Mouse (Mus musculus): ENCODE measurements around the gene Gm17542. TPM values are rescaled to one million over a fixed set of nuclear protein-coding genes. Genes with fewer than 3 reads are reported as not detected.

Gene Gm17542
- total and polyA plus RNA-seq, 2 experiments = not detected

DNA sequence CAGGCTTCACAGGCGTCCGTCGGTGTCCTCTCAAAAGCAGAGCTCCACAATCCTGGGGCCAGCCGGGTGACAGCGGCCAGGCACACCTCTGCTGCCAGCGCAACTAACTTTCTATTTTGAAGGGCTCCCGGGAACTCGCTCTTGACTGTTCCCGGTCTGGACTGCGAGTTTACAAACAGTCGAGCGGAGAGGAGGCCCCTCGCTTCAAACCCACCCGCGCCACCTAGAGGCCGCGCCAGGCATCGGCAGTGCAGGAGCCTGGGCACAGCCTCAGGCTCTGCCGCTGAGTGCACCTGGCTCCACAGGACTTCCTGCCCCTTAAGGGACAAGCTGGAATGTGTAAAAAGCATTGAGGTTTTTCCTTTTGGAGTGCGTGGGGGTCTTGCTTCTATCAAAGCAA is 42.5 kb downstream of the Gm17542 start, which contains the start of gene Edar:
TSS of gene Edar (minus strand) at position 122 of the 400 bp plus-strand sequence.
- Histone ChIP-seq H3K36me3 (ENCODE audit: control insufficient read depth, insufficient read depth, low read length) (no peaks in the 10 kb centered on the region), H3K4me1 (ENCODE audit: control insufficient read depth, insufficient read depth, low read length) (no peaks in the 10 kb centered on the region), H3K27ac (replicated peaks; ENCODE audit: insufficient read depth, low read depth, low read length) (no peak within 1 kb of the TSS), H3K9ac (ENCODE audit: low read depth, low read length) (peak within 1 kb of the TSS; percentile 46), H3K27me3 (ENCODE audit: control insufficient read depth, insufficient read depth, low read length) (no peaks in the 10 kb centered on the region; the same call in 1 of the 2 replicates), H3K79me2 (ENCODE audit: control insufficient read depth, insufficient read depth, low read length) (no peaks in the 10 kb centered on the region), H3K4me3 (ENCODE audit: insufficient read depth, low read depth, low read length) (peak within 1 kb of the TSS; percentile 43)
- no peak for TF ChIP-seq POLR2A (IDR thresholded peaks at IDR 0.05; ENCODE audit: extremely low read depth, insufficient read depth, low read length)
- TF ChIP-seq CTCF (IDR thresholded peaks at IDR 0.05; ENCODE audit: low read depth, low read length) = peak; percentile 82
- peak; percentile 14 for DNase-seq (ENCODE audit: extremely low read depth, low read depth, low spot score)
- 3% methylated on average over 20 of the region's 20 CpGs for WGBS

DNA sequence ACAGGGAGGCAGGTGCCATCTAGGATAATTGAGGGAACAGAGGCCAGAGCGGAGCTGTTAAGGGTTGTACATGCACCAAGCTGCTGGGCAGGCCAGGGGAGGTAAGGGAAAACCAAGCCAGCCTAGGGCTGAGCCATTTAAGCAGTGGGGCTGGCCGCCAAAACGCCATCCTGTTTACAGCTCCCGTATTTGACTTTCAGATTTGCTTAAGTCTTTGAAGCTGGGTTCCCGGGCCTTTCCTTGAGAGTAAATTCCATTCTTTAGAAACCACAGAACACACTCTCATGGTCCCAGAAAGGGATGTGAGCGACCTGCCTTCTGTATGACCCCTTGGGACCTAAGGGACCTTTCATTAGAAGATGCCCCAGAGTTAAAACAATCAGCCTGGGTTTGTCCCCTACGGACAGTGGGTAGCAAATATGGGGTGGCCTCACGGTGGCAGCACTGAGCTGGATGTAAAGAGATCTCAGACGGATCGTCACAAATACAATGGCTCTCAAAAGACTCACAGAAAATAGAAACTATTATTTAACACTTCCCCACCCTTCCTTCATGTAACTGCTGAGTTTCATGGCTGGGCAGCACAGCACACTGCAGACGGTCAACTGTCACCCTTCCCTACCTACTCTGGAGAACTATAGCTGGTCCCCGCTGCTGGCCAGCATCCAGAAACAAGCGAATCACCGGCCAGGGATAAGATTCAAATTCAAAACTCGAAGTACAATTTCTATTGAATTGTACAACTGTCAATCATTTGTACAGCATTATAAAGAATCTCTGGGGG is 44.5 kb downstream of the Gm17542 start:
- H3K4me3 ChIP-seq (ENCODE audit: insufficient read depth, low read depth, low read length) = no peak overlapping the region
- H3K27ac ChIP-seq (replicated peaks; ENCODE audit: insufficient read depth, low read depth, low read length) = no peak overlapping the region
- TF ChIP-seq POLR2A (IDR thresholded peaks at IDR 0.05; ENCODE audit: extremely low read depth, insufficient read depth, low read length) (no peak), CTCF (IDR thresholded peaks at IDR 0.05; ENCODE audit: low read depth, low read length) (peak; percentile 60)
- H3K36me3 ChIP-seq (ENCODE audit: control insufficient read depth, insufficient read depth, low read length) = no peaks in the 10 kb centered on the region
- H3K79me2 ChIP-seq (ENCODE audit: control insufficient read depth, insufficient read depth, low read length) = no peaks in the 10 kb centered on the region
- no peaks in the 10 kb centered on the region for H3K4me1 ChIP-seq (ENCODE audit: control insufficient read depth, insufficient read depth, low read length)
- H3K9ac ChIP-seq (ENCODE audit: low read depth, low read length) = no peak overlapping the region
- no peaks in the 10 kb centered on the region; the same call in 1 of the 2 replicates for H3K27me3 ChIP-seq (ENCODE audit: control insufficient read depth, insufficient read depth, low read length)
- 36% methylated on average over 15 of the region's 15 CpGs for WGBS
- DNase-seq (ENCODE audit: extremely low read depth, low read depth, low spot score) = peak; percentile 23

GRCm38 (mm10) chr10:58672557-58673277 is 45.3 kb downstream of the Gm17542 start:
- H3K27ac ChIP-seq (replicated peaks; ENCODE audit: insufficient read depth, low read depth, low read length) = no peak overlapping the region
- H3K36me3 ChIP-seq (ENCODE audit: control insufficient read depth, insufficient read depth, low read length) = no peaks in the 10 kb centered on the region
- WGBS = 69% methylated on average over 10 of the region's 10 CpGs
- no peak overlapping the region for H3K4me3 ChIP-seq (ENCODE audit: insufficient read depth, low read depth, low read length)
- DNase-seq (ENCODE audit: extremely low read depth, low read depth, low spot score) = no peak
- no peak overlapping the region for H3K9ac ChIP-seq (ENCODE audit: low read depth, low read length)
- no peaks in the 10 kb centered on the region; the same call in 1 of the 2 replicates for H3K27me3 ChIP-seq (ENCODE audit: control insufficient read depth, insufficient read depth, low read length)
- no peaks in the 10 kb centered on the region for H3K4me1 ChIP-seq (ENCODE audit: control insufficient read depth, insufficient read depth, low read length)
- TF ChIP-seq CTCF (IDR thresholded peaks at IDR 0.05; ENCODE audit: low read depth, low read length) (no peak), POLR2A (IDR thresholded peaks at IDR 0.05; ENCODE audit: extremely low read depth, insufficient read depth, low read length) (no peak)
- no peaks in the 10 kb centered on the region for H3K79me2 ChIP-seq (ENCODE audit: control insufficient read depth, insufficient read depth, low read length)

DNA sequence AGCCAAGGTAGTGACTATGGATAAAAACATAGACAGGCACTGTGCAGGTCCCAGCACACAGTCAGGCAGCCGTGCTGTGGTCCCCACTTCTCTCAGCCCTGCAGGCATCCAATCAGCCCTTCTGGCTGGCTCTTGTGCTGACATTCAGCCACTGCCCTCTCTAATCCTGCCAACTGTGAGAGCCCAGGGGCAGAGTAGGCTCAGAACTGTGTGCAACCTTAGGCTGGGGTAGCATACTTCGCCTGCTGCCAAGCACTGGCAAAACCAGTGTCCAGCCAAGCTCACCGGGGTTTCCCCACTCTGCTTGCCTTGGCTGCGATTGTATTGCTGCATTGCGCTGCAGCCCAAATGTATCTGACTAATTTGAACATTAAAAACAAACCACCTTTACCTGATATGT is 54.1 kb downstream of the Gm17542 start:
- no peak overlapping the region for H3K9ac ChIP-seq (ENCODE audit: low read depth, low read length)
- WGBS = 81% methylated on average over 5 of the region's 5 CpGs
- no peak for TF ChIP-seq POLR2A (IDR thresholded peaks at IDR 0.05; ENCODE audit: extremely low read depth, insufficient read depth, low read length)
- TF ChIP-seq CTCF (IDR thresholded peaks at IDR 0.05; ENCODE audit: low read depth, low read length) = no peak
- no peak overlapping the region for H3K4me3 ChIP-seq (ENCODE audit: insufficient read depth, low read depth, low read length)
- no peaks in the 10 kb centered on the region for H3K4me1 ChIP-seq (ENCODE audit: control insufficient read depth, insufficient read depth, low read length)
- no peaks in the 10 kb centered on the region for H3K36me3 ChIP-seq (ENCODE audit: control insufficient read depth, insufficient read depth, low read length)
- DNase-seq (ENCODE audit: extremely low read depth, low read depth, low spot score) = no peak
- no peaks in the 10 kb centered on the region for H3K79me2 ChIP-seq (ENCODE audit: control insufficient read depth, insufficient read depth, low read length)
- H3K27ac ChIP-seq (replicated peaks; ENCODE audit: insufficient read depth, low read depth, low read length) = no peak overlapping the region
- no peaks in the 10 kb centered on the region for H3K27me3 ChIP-seq (ENCODE audit: control insufficient read depth, insufficient read depth, low read length)

Other genes starting within 250 kb of the Gm17542 start
- gene Ccdc138, start 220.3 kb downstream of the Gm17542 start, total RNA-seq (2014; rRNA removed) = 1.8 and 2.5 TPM in 2 replicates
- 0.31 and 0.54 TPM in 2 replicates for gene Ccdc138, start 220.3 kb downstream of the Gm17542 start, polyA plus RNA-seq (2012; rRNA removed)
- gene Edar, start 42.6 kb downstream of the Gm17542 start, total RNA-seq (2014; rRNA removed) = under 0.01 TPM in 1 of 2 replicates, not detected in the other
- 0.05 TPM in 1 of 2 replicates, not detected in the other for gene Edar, start 42.6 kb downstream of the Gm17542 start, polyA plus RNA-seq (2012; rRNA removed)
- gene Sh3rf3, start 95.1 kb upstream of the Gm17542 start, total RNA-seq (2014; rRNA removed) = 0.20 TPM in 1 of 2 replicates, not detected in the other
- not detected in 2 replicates for gene Sh3rf3, start 95.1 kb upstream of the Gm17542 start, polyA plus RNA-seq (2012; rRNA removed)